Mouse (Mus musculus): ENCODE measurements at regions not wholly inside any gene's neighbourhood (a gene's known extent, or its start where the extent isn't known, plus 50 kb on each side); places are given as distances from the start of the nearest gene placed in this dataset.

DNA sequence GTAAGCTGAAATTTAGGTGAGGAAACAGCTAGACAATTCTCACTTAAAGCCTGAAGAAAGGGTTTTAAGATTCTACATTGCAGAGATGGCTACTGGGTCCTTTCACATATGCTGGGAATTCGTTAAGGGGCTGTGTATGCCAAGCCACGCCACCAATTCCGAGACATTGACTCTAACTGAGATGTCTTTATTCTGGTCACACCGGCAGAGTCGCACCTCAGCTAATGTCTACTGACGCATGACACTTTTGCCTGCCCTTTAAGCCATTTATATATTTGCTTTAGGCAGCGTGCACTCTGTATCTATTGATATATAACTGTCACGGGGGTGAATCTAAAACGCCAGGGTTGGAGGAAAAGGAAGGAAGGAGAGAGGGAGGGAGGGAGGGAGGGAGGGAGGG, 156.7 kb upstream of the Btg1 start:
- TF ChIP-seq ZC3H11A (IDR thresholded peaks at IDR 0.05; ENCODE audit: borderline replicate concordance, low read depth, low read length) (no peak), ZNF384 (IDR thresholded peaks at IDR 0.05; ENCODE audit: low read depth, low read length) (no peak), MAFK (IDR thresholded peaks at IDR 0.05; ENCODE audit: insufficient read depth, low read depth, low read length) (no peak), CHD2 (IDR thresholded peaks at IDR 0.05; ENCODE audit: low read depth, low read length) (no peak)

All from ES-E14 (cell line).